Mouse (Mus musculus) heart, postnatal 0 days (tissue): ENCODE results near the gene Nav2. TPM values are rescaled to one million over a fixed set of nuclear protein-coding genes. Genes with fewer than 3 reads are reported as not detected.

Experiments used
- ATAC-seq: fragments of 200-750 bp; cut with Nextera tagmentation; 2 replicates; pipeline ENCODE4 v1.8.0; 2017; ENCODE audit warnings: low read depth, moderate number of reproducible peaks, moderate library complexity; ENCODE audit not compliant: insufficient read depth
- DNase-seq: peaks from one replicate; pipeline ENCODE4 v3.0.0-alpha.2; 2016; ENCODE audit warnings: low spot score
- H3K27ac ChIP-seq: fragments of 300-500 bp; sonication (generic); 2 replicates; pipeline ENCODE4 v1.5.1; 2014; ENCODE audit warnings: low read depth, mild to moderate bottlenecking
- H3K27me3 ChIP-seq: fragments of 300-500 bp; sonication (generic); 2 replicates; pipeline ENCODE4 v1.6.1; 2014; ENCODE audit warnings: low read length, mixed read lengths; ENCODE audit not compliant: control insufficient read depth, insufficient read depth
- H3K36me3 ChIP-seq: fragments of 300-500 bp; sonication (generic); replicated peaks from 2 replicates; pipeline ENCODE4 v1.6.1; 2014; ENCODE audit warnings: low read length, mixed read lengths; ENCODE audit not compliant: control insufficient read depth, insufficient read depth
- H3K4me1 ChIP-seq: fragments of 300-500 bp; sonication (generic); 2 replicates; pipeline ENCODE4 v1.6.1; 2014; ENCODE audit warnings: antibody characterized with exemption; ENCODE audit not compliant: control insufficient read depth, insufficient read depth
- H3K4me2 ChIP-seq: fragments of 300-500 bp; sonication (generic); 2 replicates; pipeline ENCODE4 v1.6.1; 2014; ENCODE audit warnings: low read depth, mild to moderate bottlenecking, low read length, moderate library complexity
- H3K4me3 ChIP-seq: fragments of 300-500 bp; sonication (generic); 2 replicates; pipeline ENCODE4 v1.5.1; 2014; ENCODE audit warnings: low read depth, low read length
- H3K9ac ChIP-seq: fragments of 300-500 bp; sonication (generic); replicated peaks from 2 replicates; pipeline ENCODE4 v1.6.1; 2014; ENCODE audit warnings: low read depth, low read length, mixed read lengths
- H3K9me3 ChIP-seq: fragments of 300-500 bp; sonication (generic); replicated peaks from 2 replicates; pipeline ENCODE4 v1.6.1; 2016; ENCODE audit warnings: low read length; ENCODE audit not compliant: control insufficient read depth
- CTCF ChIP-seq: IDR thresholded peaks from 2 replicates; pipeline ENCODE4 v1.5.1; 2016; ENCODE audit warnings: antibody characterized with exemption, control low read depth, low read depth
- EP300 ChIP-seq: IDR thresholded peaks from 2 replicates; pipeline ENCODE4 v1.6.1; 2016; ENCODE audit warnings: antibody characterized with exemption, low read depth
- WGBS: fragments of 180-500 bp; shearing (Covaris S2); extraction: QIAGEN DNeasy Blood & Tissue Kit; methylation state at CpG from one replicate; pipeline ENCODE4 v1.1.7; 2014; 5-methylcytosine and 5-hydroxymethylcytosine counted together
- polyA plus RNA-seq: library from polyadenylated mRNA; unstranded; fragments of >200 nt; fragmentation: Nextera tagmentation; extraction: Ambion mirVana; gene quantifications from 2 replicates; pipeline ENCODE4 v1.2.1, GENCODE M21; 2015
- total RNA-seq: library from RNA; depleted of rRNA; stranded (reverse); fragments of >200 nt; gene quantifications from 2 replicates; pipeline ENCODE4 v1.2.3, GENCODE M21; 2014; ENCODE audit warnings: low replicate concordance

Nav2 gene
- total and polyA plus RNA-seq, 2 experiments from 2014 or later = 22.8 to 77.9 TPM

- H3K4me2 ChIP-seq = no peak overlapping the region
- no peaks in the 10 kb centered on the region for H3K36me3 ChIP-seq
- H3K9ac ChIP-seq = no peak overlapping the region
- DNase-seq (no peak), ATAC-seq (no peak)
- no peaks in the 10 kb centered on the region for H3K4me1 ChIP-seq
- no peak overlapping the region for H3K4me3 ChIP-seq
- no peaks in the 10 kb centered on the region for H3K9me3 ChIP-seq
- WGBS = 90% methylated on average over 6 of the region's 6 CpGs
- TF ChIP-seq CTCF (no peak), EP300 (no peak)
- no peaks in the 10 kb centered on the region for H3K27me3 ChIP-seq
- H3K27ac ChIP-seq = no peak overlapping the region
Measured at GRCm38 (mm10) chr7:49015297-49015696, 106.8 kb downstream of the Nav2 start.

DNA sequence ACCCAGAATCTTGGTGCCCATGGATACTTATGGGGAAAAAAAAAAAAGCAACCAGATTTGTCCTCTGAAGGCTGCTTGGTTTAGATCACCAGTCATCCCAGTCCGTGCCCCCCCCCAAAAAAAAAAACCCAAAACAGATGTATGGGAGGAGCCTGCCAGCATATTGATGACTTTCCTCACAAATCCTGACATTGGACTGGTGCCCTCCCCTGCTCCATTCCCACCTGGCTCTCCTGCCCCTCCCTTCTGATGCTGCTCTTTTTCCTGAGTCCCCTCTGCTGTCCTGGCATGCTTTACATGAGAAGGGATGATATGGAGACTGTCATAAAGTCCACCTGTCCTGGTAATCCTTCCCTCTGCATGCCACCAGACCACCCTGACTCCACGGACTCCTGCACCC is 107.6 kb downstream of the Nav2 start:
- Histone ChIP-seq H3K27ac (no peak overlapping the region), H3K27me3 (no peaks in the 10 kb centered on the region), H3K36me3 (no peaks in the 10 kb centered on the region), H3K9me3 (no peaks in the 10 kb centered on the region), H3K4me3 (no peak overlapping the region), H3K4me2 (no peak overlapping the region), H3K9ac (no peak overlapping the region), H3K4me1 (no peaks in the 10 kb centered on the region)
- WGBS = 65% methylated on average over 2 of the region's 2 CpGs
- TF ChIP-seq EP300 (no peak), CTCF (no peak)
- ATAC-seq (no peak), DNase-seq (no peak)

GRCm38 (mm10) chr7:49017794-49018193 is 109.3 kb downstream of the Nav2 start:
- ATAC-seq (no peak), DNase-seq (no peak)
- Histone ChIP-seq H3K27me3 (no peaks in the 10 kb centered on the region), H3K4me1 (no peaks in the 10 kb centered on the region), H3K4me3 (no peak overlapping the region), H3K9me3 (no peaks in the 10 kb centered on the region), H3K9ac (no peak overlapping the region), H3K27ac (no peak overlapping the region), H3K4me2 (no peak overlapping the region), H3K36me3 (no peaks in the 10 kb centered on the region)
- 68% methylated on average over 5 of the region's 5 CpGs for WGBS
- TF ChIP-seq EP300 (no peak), CTCF (no peak)

DNA sequence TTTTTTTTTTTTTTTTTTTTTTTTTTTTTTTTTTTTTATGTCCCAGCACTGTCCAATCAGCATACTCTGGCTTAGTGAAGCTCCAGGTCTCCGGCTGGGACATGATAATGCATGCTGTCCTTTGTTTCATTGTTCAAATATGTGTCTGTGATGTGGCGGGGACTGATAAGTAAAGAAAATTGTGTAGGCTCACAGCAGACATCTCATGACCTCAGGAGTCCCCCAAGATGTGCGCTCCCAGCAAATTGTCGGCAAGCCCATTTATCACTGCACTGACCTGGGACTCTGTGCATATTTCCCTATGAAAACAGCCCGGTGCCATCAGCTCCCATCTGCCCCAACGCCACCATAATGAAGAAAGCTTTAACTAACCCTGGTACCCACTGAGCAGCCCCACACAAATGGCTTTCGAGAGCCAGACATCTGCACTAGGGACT is 110.0 kb downstream of the Nav2 start:
- Histone ChIP-seq H3K9me3 (no peaks in the 10 kb centered on the region), H3K4me2 (no peak overlapping the region), H3K4me3 (no peak overlapping the region), H3K4me1 (no peaks in the 10 kb centered on the region), H3K27ac (no peak overlapping the region), H3K27me3 (no peaks in the 10 kb centered on the region), H3K36me3 (no peaks in the 10 kb centered on the region), H3K9ac (no peak overlapping the region)
- TF ChIP-seq CTCF = no peak
- TF ChIP-seq EP300 = no peak
- WGBS = 63% methylated on average over 7 of the region's 7 CpGs
- ATAC-seq (no peak), DNase-seq (no peak)

DNA sequence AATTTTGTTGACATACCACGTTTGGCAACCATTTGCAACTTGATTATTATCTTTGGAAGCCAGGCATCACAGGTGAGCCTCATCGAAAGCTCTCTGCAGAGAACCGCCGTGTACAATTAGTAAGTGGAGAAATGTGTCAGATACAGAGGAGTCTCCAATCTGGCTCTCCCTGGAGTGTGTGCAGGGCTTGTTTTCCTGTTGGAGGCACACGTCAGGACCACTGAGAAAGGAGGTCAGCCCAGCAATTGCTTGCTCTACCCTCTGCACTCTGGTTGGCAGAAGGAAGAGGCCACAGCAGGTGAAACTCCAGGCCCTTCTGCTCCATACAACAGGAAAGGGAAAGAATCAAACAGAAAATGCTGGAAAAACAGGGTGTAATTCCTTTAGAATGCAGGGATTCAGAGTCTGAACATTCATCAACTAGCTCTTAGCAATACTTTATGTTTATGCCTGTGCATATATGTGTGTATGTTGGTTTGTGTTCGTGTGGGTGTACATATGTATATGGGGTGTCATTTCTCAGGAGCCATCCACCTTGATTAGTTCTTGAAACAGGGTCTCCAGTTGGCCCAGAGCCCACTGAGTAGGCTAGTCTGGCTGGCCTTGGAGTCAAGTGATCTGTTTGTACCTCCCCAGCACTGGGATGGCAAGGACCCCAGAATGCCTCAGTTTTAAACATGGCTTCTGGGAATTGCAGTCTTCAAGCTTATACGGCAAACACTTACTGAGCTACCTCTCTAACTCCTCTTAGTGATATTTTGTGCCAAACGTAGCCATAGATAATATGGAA is 116.7 kb downstream of the Nav2 start:
- no peaks in the 10 kb centered on the region for H3K36me3 ChIP-seq
- no peak overlapping the region for H3K4me3 ChIP-seq
- no peak overlapping the region for H3K27ac ChIP-seq
- no peak overlapping the region for H3K4me2 ChIP-seq
- WGBS = 72% methylated on average over 8 of the region's 8 CpGs
- H3K9me3 ChIP-seq = no peaks in the 10 kb centered on the region
- no peak for DNase-seq
- H3K27me3 ChIP-seq = no peaks in the 10 kb centered on the region
- H3K9ac ChIP-seq = no peak overlapping the region
- TF ChIP-seq EP300 (no peak), CTCF (no peak)
- H3K4me1 ChIP-seq = 0 out of 2 replicates have a peak, but pooled peaks cover 4% of the 10 kb centered on the region
- no peak for ATAC-seq

DNA sequence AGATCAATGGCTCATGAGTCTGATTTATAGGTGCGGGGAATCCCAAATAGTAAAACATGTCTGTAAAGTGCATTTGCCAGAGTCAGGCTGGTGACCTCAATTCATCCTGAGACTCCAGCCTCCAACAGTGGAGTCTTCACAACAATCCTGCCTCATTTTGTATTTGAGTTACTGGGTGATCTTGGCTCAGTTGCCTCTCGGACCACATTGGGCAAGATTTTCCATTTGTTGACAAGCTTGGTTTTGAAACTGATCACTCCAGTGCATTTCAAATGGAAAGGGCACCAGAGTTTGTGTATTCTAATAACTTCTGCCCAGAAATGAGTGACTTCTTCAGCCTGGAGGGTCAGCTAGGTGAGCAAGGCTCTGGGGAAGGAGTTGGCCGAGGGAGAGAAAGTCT is 117.5 kb downstream of the Nav2 start:
- TF ChIP-seq EP300 (no peak), CTCF (no peak)
- H3K9ac ChIP-seq = no peak overlapping the region
- H3K4me3 ChIP-seq = no peak overlapping the region
- H3K27me3 ChIP-seq = no peaks in the 10 kb centered on the region
- DNase-seq = no peak
- 78% methylated on average over 3 of the region's 3 CpGs for WGBS
- 0 out of 2 replicates have a peak, but pooled peaks cover 4% of the 10 kb centered on the region for H3K4me1 ChIP-seq
- ATAC-seq = no peak
- no peaks in the 10 kb centered on the region for H3K36me3 ChIP-seq
- H3K27ac ChIP-seq = no peak overlapping the region
- H3K9me3 ChIP-seq = no peaks in the 10 kb centered on the region
- H3K4me2 ChIP-seq = no peak overlapping the region
